Mouse (Mus musculus) lung, embryonic 15.5 days (tissue): ENCODE results near the gene Ube2l6. TPM values are rescaled to one million over a fixed set of nuclear protein-coding genes. Genes with fewer than 3 reads are reported as not detected.

Source experiments
- ATAC-seq: fragments of 200-750 bp; cut with Nextera tagmentation; 2 replicates; pipeline ENCODE4 v1.8.0; 2017; ENCODE audit warnings: moderate number of reproducible peaks, borderline replicate concordance; ENCODE audit not compliant: low FRiP score, low TSS enrichment; ENCODE audit errors: extremely low read depth
- H3K27ac ChIP-seq: fragments of 300-500 bp; sonication (generic); 2 replicates; pipeline ENCODE4 v1.5.1; 2015; ENCODE audit warnings: moderate library complexity, mild to moderate bottlenecking, inconsistent platforms
- H3K27me3 ChIP-seq: fragments of 300-500 bp; sonication (generic); 2 replicates; pipeline ENCODE4 v1.6.1; 2015; ENCODE audit warnings: inconsistent platforms
- H3K36me3 ChIP-seq: fragments of 300-500 bp; sonication (generic); 2 replicates; pipeline ENCODE4 v1.6.1; 2015; ENCODE audit warnings: inconsistent platforms
- H3K4me1 ChIP-seq: fragments of 300-500 bp; sonication (generic); 2 replicates; pipeline ENCODE4 v1.6.1; 2015; ENCODE audit warnings: inconsistent platforms
- H3K4me2 ChIP-seq: fragments of 300-500 bp; sonication (generic); 2 replicates; pipeline ENCODE4 v1.6.1; 2015; ENCODE audit warnings: inconsistent platforms, mild to moderate bottlenecking, moderate library complexity
- H3K4me3 ChIP-seq: fragments of 300-500 bp; sonication (generic); 2 replicates; pipeline ENCODE4 v1.5.1; 2015; ENCODE audit warnings: mild to moderate bottlenecking, inconsistent platforms
- H3K9ac ChIP-seq: fragments of 300-500 bp; sonication (generic); 2 replicates; pipeline ENCODE4 v1.6.1; 2015; ENCODE audit warnings: inconsistent platforms
- H3K9me3 ChIP-seq: fragments of 300-500 bp; sonication (generic); 2 replicates; pipeline ENCODE4 v1.6.1; 2016; ENCODE audit warnings: inconsistent platforms
- WGBS: fragments of 180-500 bp; shearing (Covaris S2); methylation state at CpG from one replicate; pipeline ENCODE4 v1.1.7; 2015; 5-methylcytosine and 5-hydroxymethylcytosine counted together
- polyA plus RNA-seq: library from polyadenylated mRNA; unstranded; fragments of >200 nt; fragmentation: Nextera tagmentation; extraction: Ambion mirVana; gene quantifications from 2 replicates; pipeline ENCODE4 v1.2.1, GENCODE M21; 2015

Gene Ube2l6
- polyA plus RNA-seq, 1 experiment from 2014 or later: 63.9 TPM

DNA sequence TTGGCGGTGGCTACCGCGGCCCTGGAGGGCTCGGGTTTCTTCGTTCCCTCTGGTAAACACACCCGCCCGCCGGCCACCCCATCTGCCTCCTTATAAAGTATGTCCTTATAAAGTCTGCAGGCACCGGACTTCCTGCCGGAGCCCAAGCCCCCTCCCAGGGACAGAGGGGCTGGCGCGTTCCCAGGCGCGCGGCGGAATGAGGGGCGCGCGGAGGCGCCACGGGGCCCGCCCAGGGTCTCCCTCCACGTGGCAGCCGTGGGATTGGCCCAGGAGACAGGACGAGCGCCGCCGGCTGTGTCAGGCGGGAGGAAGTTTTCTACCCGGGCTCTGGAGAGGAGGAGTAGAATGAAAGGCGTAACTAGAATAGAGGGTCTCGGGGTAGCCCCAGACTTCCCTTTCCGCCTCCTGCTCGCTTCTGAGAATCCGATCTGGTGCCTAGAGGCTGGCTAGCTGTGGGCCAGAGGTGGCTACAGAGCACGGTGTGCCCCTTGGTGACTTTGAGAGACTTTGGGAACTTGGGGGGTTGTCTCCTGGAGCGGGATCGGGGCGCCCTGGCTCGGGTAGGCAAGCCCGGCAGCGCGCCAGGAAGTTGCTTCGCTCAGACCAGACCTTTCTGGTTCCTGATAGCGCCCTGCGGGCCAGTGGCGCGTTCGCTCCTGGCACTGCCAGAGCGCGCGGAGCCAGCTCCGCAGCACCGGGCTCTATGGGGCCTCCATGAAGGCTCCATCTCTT, 41.6 kb downstream of the Ube2l6 start:
- ATAC-seq: peak; percentile 91
- peaks cover 13% of the 10 kb centered on the region; the same call in 1 of the 2 replicates for H3K27me3 ChIP-seq
- no peaks in the 10 kb centered on the region for H3K9me3 ChIP-seq
- under 1% methylated on average over 54 of the region's 54 CpGs for WGBS
- H3K9ac ChIP-seq: peak overlapping the region; percentile 70
- peak overlapping the region; percentile 63 for H3K4me3 ChIP-seq
- H3K4me1 ChIP-seq: peaks cover 36% of the 10 kb centered on the region
- H3K4me2 ChIP-seq: peak overlapping the region; percentile 97
- peak overlapping the region; percentile 93 for H3K27ac ChIP-seq
- H3K36me3 ChIP-seq: no peaks in the 10 kb centered on the region

DNA sequence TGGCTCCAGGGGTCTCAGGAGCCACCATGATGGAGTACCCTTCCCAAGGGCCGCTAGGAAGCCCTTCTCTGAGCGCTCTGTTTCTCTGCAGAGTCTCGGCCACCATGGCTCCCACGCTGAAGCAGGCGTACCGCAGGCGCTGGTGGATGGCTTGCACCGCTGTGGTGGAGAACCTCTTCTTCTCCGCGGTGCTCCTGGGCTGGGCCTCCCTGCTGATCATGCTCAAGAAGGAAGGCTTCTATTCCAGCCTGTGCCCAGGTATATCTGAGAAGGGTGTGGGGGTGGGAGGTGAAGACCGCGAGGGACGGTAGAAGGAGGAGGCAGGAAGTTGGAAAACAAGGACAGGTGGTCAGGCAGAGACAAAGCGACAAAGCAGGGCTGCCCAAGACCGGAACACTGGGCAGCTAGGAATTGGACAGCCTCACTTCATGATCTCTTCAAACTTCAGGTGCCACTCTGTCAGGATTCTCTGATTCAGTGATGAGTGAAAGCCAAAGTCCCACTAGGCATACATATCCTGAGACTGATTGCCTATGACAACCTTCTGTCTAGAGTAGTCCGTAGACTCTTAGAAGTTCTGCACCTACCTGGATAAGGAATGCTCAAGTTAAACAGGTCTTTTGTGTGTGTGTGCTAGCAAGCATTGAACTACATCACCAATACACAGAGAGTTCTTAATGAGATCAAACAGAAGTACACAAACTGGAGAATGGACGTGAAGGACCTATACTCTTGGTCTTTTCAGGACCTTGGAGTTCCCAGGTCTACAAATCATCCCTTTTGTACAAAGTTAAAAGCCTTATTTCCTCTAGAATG, 42.3 kb downstream of the Ube2l6 start:
- ATAC-seq: peak; percentile 11; the same call in 1 of the 2 replicates
- 4% methylated on average over 17 of the region's 17 CpGs for WGBS
- peaks cover 38% of the 10 kb centered on the region for H3K4me1 ChIP-seq

DNA sequence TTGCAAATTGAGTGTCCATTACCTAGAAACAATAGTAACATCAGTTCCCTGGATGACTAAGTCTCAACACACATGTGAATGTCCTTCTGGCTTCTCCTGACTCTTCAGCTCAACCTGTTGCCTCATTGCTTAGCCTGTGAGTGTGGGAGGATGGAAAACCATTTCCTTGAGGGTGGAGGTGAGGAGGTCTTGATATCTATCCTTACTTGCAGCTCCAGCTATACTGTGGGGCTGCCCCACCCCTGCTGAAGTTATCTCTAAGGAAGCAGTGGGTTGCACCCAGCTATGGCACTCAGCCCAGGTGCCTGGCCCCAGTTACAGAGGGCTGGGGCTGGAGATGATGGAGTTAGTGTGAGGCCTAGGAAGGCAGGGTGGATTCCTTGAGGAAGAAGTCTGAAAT, 43.3 kb downstream of the Ube2l6 start:
- H3K9ac ChIP-seq: no peak overlapping the region
- peaks cover 8% of the 10 kb centered on the region; the same call in 1 of the 2 replicates for H3K27me3 ChIP-seq
- peak overlapping the region; percentile 97 for H3K4me2 ChIP-seq
- H3K9me3 ChIP-seq: no peaks in the 10 kb centered on the region
- no peak overlapping the region for H3K27ac ChIP-seq
- H3K4me3 ChIP-seq: no peak overlapping the region; the same call in 1 of the 2 replicates
- no peaks in the 10 kb centered on the region for H3K36me3 ChIP-seq
- peaks cover 38% of the 10 kb centered on the region for H3K4me1 ChIP-seq
- ATAC-seq: no peak

More for the DNA sequence above, 42.3 kb downstream of the Ube2l6 start:
- no peaks in the 10 kb centered on the region for H3K9me3 ChIP-seq
- H3K4me2 ChIP-seq: peak overlapping the region; percentile 97
- peak overlapping the region; percentile 63 for H3K4me3 ChIP-seq
- peak overlapping the region; percentile 93 for H3K27ac ChIP-seq
- peaks cover 8% of the 10 kb centered on the region; the same call in 1 of the 2 replicates for H3K27me3 ChIP-seq
- H3K36me3 ChIP-seq: no peaks in the 10 kb centered on the region
- H3K9ac ChIP-seq: peak overlapping the region; percentile 70

DNA sequence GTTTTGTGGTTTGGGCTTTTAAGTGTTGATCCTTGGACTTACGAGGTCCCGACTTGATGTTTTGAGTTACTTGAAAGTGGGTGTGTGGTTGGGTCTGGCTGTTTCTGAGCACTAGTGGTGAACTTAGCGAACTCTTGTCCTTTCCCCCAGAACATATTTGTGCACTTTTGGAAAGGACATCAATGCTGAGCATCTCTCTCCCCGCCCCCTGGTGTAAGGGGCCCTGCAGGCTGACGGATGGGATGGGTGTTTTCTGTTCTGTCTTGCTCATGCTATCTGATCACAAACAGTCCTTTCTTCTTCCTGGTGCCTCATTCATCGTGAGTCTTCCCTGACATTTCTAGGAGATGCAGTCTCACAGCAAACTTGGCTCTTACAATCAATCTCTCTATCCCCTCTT, 45.0 kb downstream of the Ube2l6 start:
- Histone ChIP-seq H3K36me3 (no peaks in the 10 kb centered on the region), H3K9ac (no peak overlapping the region), H3K27me3 (peaks cover under 1% of the 10 kb centered on the region; the same call in 1 of the 2 replicates), H3K4me3 (no peak overlapping the region), H3K9me3 (no peaks in the 10 kb centered on the region), H3K4me1 (peaks cover 35% of the 10 kb centered on the region), H3K27ac (no peak overlapping the region), H3K4me2 (no peak overlapping the region)
- ATAC-seq: no peak
- WGBS: 60% methylated on average over 6 of the region's 6 CpGs

DNA sequence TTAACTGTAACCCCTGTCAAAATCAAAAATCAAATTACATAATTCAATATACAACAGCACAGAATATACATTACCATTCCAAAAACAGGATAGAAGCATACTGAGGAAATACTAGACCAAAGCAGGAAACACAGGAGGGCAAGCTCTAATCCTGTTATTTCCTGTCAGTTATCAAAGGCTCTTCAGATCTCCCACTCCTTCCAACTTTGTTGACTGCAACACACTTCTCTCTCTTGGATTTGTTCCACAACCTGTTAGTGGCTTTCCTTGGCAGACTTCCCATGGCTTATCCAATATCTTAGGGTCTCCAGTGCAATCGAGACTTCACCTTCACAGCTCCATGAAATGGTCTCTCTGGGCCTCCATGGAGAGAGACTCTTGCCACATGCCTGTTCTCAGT, 46.6 kb downstream of the Ube2l6 start:
- Histone ChIP-seq H3K27me3 (no peaks in the 10 kb centered on the region), H3K36me3 (0 out of 2 replicates have a peak, but pooled peaks cover 10% of the 10 kb centered on the region), H3K9me3 (no peaks in the 10 kb centered on the region), H3K9ac (no peak overlapping the region), H3K27ac (no peak overlapping the region), H3K4me1 (peaks cover 32% of the 10 kb centered on the region), H3K4me2 (no peak overlapping the region), H3K4me3 (no peak overlapping the region)
- 23% methylated on average over 1 of the region's 1 CpGs for WGBS
- no peak for ATAC-seq

DNA sequence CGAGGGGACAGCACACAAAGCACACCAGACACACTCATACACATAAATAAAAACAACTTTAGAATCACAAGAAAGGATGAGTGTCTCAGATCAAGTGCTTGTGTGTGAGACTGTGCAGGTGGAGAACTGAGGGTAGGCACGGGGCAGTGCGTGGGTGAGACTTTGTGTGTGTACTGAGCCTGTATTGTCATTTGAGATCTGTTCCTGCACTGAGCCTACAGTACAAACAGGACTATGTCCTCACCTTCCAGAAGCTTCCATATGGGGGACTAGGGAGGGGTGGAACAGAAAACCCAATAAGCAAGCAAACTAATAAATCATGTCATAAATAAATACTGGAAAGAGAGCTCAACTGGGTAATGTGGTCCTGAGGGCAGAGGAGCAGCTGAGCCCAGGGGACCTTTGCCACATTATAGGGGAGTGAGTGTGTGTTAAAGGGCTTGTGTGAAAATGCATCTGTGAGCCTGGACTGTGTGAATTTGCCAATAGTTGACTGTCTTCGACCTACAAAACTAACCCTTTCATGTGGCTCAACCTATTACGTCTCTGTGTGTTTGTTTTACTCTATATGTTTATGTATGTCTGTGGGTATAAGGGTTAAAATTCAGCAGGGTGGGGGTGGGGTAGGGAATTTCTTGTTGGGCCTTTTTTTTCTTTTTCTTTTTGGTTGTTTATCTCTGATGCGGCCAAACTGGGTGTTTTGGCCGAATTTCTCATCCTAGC, 51.9 kb downstream of the Ube2l6 start:
- Histone ChIP-seq H3K4me2 (peak overlapping the region; percentile 50), H3K27ac (peak overlapping the region; percentile 59), H3K4me3 (peak overlapping the region; percentile 22), H3K4me1 (peaks cover 22% of the 10 kb centered on the region), H3K27me3 (no peaks in the 10 kb centered on the region), H3K9ac (no peak overlapping the region), H3K36me3 (peaks cover 24% of the 10 kb centered on the region), H3K9me3 (no peaks in the 10 kb centered on the region)
- peak; percentile 81 for ATAC-seq
- 44% methylated on average over 7 of the region's 7 CpGs for WGBS

DNA sequence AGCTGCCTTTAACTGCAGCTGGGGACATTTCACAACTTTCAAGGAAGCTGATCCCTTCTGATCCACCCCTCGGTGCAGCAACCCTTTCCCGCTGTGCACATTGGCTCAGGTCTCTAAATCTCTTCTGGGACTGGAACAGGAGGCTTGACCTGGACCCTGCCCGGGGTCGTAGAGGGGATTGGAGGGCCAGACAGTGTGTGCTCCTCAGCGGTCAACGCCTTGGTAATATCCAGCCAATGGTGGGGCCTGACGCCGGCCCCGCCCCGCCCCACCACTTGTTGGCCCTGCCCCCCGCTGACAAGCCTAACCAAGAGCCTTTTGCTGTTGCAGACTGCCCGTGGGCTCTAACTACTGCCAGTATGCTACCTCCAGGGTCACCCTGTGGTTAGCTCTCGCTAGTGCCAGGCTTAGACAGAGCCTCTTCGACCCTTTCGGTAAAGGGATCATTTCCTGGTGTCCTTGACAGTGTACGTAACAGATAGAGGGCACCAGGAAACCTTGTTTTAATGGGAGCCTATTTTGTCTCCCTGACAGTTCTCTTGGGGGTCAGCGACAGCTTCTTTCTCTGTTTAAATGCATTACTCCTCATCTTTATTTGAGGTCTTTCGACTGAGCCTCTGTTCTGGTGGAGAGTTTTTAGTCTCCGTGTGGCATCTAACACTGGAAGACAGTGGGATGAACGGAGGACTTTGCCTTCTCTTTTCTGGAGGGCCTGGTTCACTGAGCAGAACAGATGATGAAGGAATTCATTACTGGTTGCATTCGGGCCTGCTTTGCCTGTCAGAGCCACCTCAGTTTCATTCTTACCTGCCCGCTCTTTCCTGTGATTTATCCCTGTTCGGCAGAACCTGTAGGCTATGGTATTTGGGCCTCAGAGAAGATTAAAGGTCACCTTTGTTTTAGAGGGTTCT, 52.8 kb downstream of the Ube2l6 start:
- Histone ChIP-seq H3K27ac (peak overlapping the region; percentile 59; the same call in 1 of the 2 replicates), H3K9me3 (no peaks in the 10 kb centered on the region), H3K9ac (no peak overlapping the region; the same call in 1 of the 2 replicates), H3K27me3 (no peaks in the 10 kb centered on the region), H3K4me2 (peak overlapping the region; percentile 50), H3K4me3 (peak overlapping the region; percentile 22), H3K36me3 (peaks cover 24% of the 10 kb centered on the region), H3K4me1 (peaks cover 22% of the 10 kb centered on the region)
- 38% methylated on average over 23 of the region's 23 CpGs for WGBS
- peak; percentile 85 for ATAC-seq

DNA sequence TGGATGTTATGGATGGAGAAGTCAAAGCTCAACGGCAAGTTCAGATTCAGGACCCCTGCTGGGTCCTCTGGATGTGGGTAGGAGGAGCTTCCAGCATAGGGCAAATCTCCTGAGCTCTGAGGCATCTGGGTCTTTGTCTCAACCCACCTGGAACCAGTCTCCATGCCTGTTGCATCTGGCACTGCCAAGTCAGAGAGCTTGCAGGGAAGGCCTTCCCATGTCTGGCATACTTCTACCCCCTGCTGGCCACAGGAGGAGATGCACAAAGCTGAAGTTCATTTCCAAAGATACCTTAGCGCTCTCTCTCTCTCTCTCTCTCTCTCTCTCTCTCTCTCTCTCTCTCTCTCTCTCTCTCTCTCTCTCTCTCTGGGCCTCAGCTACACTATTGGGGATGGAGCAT, 57.1 kb downstream of the Ube2l6 start:
- Histone ChIP-seq H3K4me3 (no peak overlapping the region), H3K9me3 (no peaks in the 10 kb centered on the region), H3K27ac (no peak overlapping the region), H3K4me2 (no peak overlapping the region), H3K36me3 (peaks cover 37% of the 10 kb centered on the region), H3K4me1 (peaks cover 9% of the 10 kb centered on the region), H3K9ac (no peak overlapping the region), H3K27me3 (no peaks in the 10 kb centered on the region)
- 59% methylated on average over 2 of the region's 2 CpGs for WGBS
- ATAC-seq: no peak

DNA sequence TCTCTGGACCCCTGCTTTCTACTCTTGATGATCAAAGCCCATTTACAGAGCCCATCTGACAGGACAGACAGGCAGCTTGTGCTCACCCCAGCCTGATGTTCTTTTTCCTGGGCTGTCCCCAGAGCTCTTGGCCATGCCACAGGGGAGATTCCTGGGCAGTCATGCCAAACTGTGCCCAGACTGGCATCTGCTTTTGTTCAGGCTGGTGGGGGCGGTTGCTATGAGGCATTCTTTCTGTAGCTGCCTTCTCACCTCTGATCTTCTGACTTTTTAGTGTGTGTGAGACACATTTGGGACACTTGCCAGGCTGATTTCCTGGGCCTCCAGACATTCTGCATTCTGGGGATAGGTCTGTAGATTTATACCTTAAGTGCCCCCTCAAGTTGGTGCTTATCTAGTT, 59.9 kb downstream of the Ube2l6 start:
- 86% methylated on average over 1 of the region's 1 CpGs for WGBS
- Histone ChIP-seq H3K9ac (no peak overlapping the region), H3K4me2 (no peak overlapping the region), H3K4me3 (no peak overlapping the region), H3K4me1 (no peaks in the 10 kb centered on the region), H3K36me3 (peaks cover 46% of the 10 kb centered on the region), H3K27ac (no peak overlapping the region), H3K9me3 (no peaks in the 10 kb centered on the region), H3K27me3 (no peaks in the 10 kb centered on the region)
- no peak for ATAC-seq
